Mouse (Mus musculus) midbrain, embryonic 16.5 days (tissue): Measurements from ENCODE around the gene Hesx1. TPM values are rescaled to one million over a fixed set of nuclear protein-coding genes. Genes with fewer than 3 reads are reported as not detected.

Experiments
- ATAC-seq: fragments of 200-750 bp; cut with Nextera tagmentation; 2 replicates; pipeline ENCODE4 v1.8.0; 2017; ENCODE audit warnings: moderate TSS enrichment
- H3K27ac ChIP-seq: fragments of 300-500 bp; sonication (generic); 2 replicates; pipeline ENCODE4 v1.5.1; 2014; ENCODE audit warnings: mild to moderate bottlenecking, low read length, mixed read lengths
- H3K27me3 ChIP-seq: fragments of 300-500 bp; sonication (generic); 2 replicates; pipeline ENCODE4 v1.6.1; 2014; ENCODE audit warnings: low read depth, low read length, mixed read lengths; ENCODE audit not compliant: control insufficient read depth, insufficient read depth
- H3K36me3 ChIP-seq: fragments of 300-500 bp; sonication (generic); 2 replicates; pipeline ENCODE4 v1.6.1; 2014; ENCODE audit warnings: mild to moderate bottlenecking, low read length, moderate library complexity, mixed read lengths; ENCODE audit not compliant: control insufficient read depth, insufficient read depth
- H3K4me1 ChIP-seq: fragments of 300-500 bp; sonication (generic); 2 replicates; pipeline ENCODE4 v1.6.1; 2014; ENCODE audit warnings: mild to moderate bottlenecking, low read length, mixed read lengths; ENCODE audit not compliant: control insufficient read depth, insufficient read depth
- H3K4me2 ChIP-seq: fragments of 300-500 bp; sonication (generic); 2 replicates; pipeline ENCODE4 v1.6.1; 2014; ENCODE audit warnings: mild to moderate bottlenecking, low read length, mixed read lengths
- H3K4me3 ChIP-seq: fragments of 300-500 bp; sonication (generic); 2 replicates; pipeline ENCODE4 v1.5.1; 2014; ENCODE audit warnings: low read depth, mild to moderate bottlenecking, low read length, moderate library complexity, mixed read lengths
- H3K9ac ChIP-seq: fragments of 300-500 bp; sonication (generic); 2 replicates; pipeline ENCODE4 v1.6.1; 2014; ENCODE audit warnings: low read depth, low read length, mixed read lengths
- H3K9me3 ChIP-seq: fragments of 300-500 bp; sonication (generic); replicated peaks from 2 replicates; pipeline ENCODE4 v1.6.1; 2014; ENCODE audit warnings: mild to moderate bottlenecking, low read length, mixed read lengths; ENCODE audit not compliant: control insufficient read depth, poor library complexity, severe bottlenecking
- WGBS: fragments of 180-500 bp; shearing (Covaris S2); extraction: QIAGEN DNeasy Blood & Tissue Kit; methylation state at CpG from one replicate; pipeline ENCODE4 v1.1.7; 2014; 5-methylcytosine and 5-hydroxymethylcytosine counted together
- polyA plus RNA-seq: library from polyadenylated mRNA; unstranded; fragments of >200 nt; fragmentation: Nextera tagmentation; extraction: Ambion mirVana; gene quantifications from 2 replicates; pipeline ENCODE4 v1.2.1, GENCODE M21; 2015

Hesx1 gene
- polyA plus RNA-seq, 1 experiment from 2014 or later = 0.19 TPM

DNA sequence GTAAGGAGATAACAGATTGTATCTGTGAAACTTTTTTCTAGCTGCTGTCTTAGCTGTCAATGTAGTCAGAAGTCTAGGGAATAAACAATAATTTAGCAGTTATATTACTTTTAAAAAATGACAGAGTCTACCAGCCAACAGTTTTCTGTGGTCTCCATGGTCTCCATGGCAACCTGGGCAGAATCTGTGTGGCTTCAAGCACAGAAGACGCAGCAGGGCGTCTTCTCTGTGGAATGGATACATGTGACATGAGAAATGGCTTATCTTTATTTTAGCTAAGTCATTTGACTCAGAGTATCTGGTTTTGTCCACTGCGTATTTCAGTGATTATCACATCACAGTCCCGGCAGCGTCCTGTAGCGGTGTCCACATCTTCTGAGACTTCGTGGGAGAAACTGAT is 18.0 kb upstream of the Hesx1 start:
- WGBS = 33% methylated on average over 7 of the region's 7 CpGs

DNA sequence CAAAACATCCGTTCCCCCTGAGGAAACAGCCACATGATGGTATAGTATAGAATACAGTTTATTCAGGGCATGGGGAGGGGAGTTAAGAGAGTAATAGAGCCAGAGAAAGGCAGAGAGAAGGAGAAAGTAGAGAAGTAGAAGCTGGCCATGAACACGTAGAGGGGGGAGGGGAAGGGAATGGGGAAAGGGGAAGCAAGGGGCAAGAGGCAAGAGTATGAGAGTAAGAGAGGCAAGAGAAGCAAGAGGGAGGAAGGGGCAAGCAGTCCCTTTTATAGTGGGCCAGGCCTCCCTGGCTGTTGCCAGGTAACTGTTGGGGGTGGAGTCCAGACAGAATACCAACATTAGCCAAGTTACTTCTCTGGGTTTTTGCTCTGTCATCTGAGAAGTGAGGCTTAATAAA is 16.7 kb upstream of the Hesx1 start:
- Histone ChIP-seq H3K27ac (no peak overlapping the region), H3K27me3 (no peaks in the 10 kb centered on the region), H3K9ac (no peak overlapping the region), H3K9me3 (peaks cover 7% of the 10 kb centered on the region; the same call in 1 of the 2 replicates), H3K4me2 (no peak overlapping the region), H3K36me3 (no peaks in the 10 kb centered on the region), H3K4me3 (no peak overlapping the region), H3K4me1 (peaks cover 10% of the 10 kb centered on the region)
- no peak for ATAC-seq
- 39% methylated on average over 2 of the region's 2 CpGs for WGBS

More for the DNA sequence above, 18.0 kb upstream of the Hesx1 start:
- ATAC-seq = no peak; the same call in 1 of the 2 replicates
- Histone ChIP-seq H3K4me1 (peaks cover 10% of the 10 kb centered on the region), H3K9me3 (peaks cover 3% of the 10 kb centered on the region; the same call in 1 of the 2 replicates), H3K27me3 (no peaks in the 10 kb centered on the region), H3K4me3 (no peak overlapping the region), H3K4me2 (peak overlapping the region; percentile 11; the same call in 1 of the 2 replicates), H3K36me3 (no peaks in the 10 kb centered on the region), H3K9ac (no peak overlapping the region), H3K27ac (no peak overlapping the region)

- no peak overlapping the region for H3K9ac ChIP-seq
- no peak for ATAC-seq
- H3K27ac ChIP-seq = no peak overlapping the region
- peaks cover 10% of the 10 kb centered on the region for H3K4me1 ChIP-seq
- H3K4me2 ChIP-seq = no peak overlapping the region
- H3K27me3 ChIP-seq = no peaks in the 10 kb centered on the region
- H3K36me3 ChIP-seq = no peaks in the 10 kb centered on the region
- H3K9me3 ChIP-seq = peaks cover 7% of the 10 kb centered on the region; the same call in 1 of the 2 replicates
- H3K4me3 ChIP-seq = no peak overlapping the region
- WGBS = 80% methylated on average over 3 of the region's 3 CpGs
Observed at GRCm38 (mm10) chr14:26979808-26980207, 14.4 kb upstream of the Hesx1 start.

DNA sequence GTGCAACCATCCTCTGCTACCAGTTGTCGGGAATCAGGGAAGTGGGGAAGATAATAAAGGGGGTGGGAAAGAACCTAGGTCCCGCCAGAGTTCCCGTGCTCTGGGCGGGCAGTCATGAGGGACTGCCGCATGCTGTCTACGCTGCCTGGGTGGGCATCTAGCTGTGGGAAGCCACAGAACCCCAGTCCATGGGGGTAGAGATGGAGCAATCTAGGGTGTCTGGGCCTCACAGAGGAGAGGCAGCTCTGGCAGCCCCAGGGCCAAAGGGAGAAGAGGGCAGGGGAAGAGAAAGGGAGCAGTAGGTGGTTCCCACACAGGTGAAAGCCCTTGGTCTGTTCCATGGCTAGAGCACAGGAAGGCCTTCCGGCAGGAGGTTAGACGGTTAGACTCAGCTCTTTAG is 13.2 kb upstream of the Hesx1 start:
- Histone ChIP-seq H3K4me1 (peaks cover 10% of the 10 kb centered on the region), H3K4me3 (no peak overlapping the region), H3K9ac (no peak overlapping the region), H3K4me2 (no peak overlapping the region), H3K36me3 (no peaks in the 10 kb centered on the region), H3K9me3 (peaks cover 7% of the 10 kb centered on the region; the same call in 1 of the 2 replicates), H3K27me3 (no peaks in the 10 kb centered on the region), H3K27ac (no peak overlapping the region)
- ATAC-seq = no peak
- 98% methylated on average over 8 of the region's 8 CpGs for WGBS

GRCm38 (mm10) chr14:26981494-26982149 is 12.6 kb upstream of the Hesx1 start:
- 67% methylated on average over 5 of the region's 5 CpGs for WGBS
- Histone ChIP-seq H3K9me3 (peaks cover 7% of the 10 kb centered on the region; the same call in 1 of the 2 replicates), H3K4me1 (peaks cover 6% of the 10 kb centered on the region), H3K27ac (no peak overlapping the region), H3K4me2 (no peak overlapping the region), H3K9ac (no peak overlapping the region), H3K4me3 (no peak overlapping the region), H3K27me3 (no peaks in the 10 kb centered on the region), H3K36me3 (no peaks in the 10 kb centered on the region)
- no peak for ATAC-seq

GRCm38 (mm10) chr14:26982150-26982530 is 12.1 kb upstream of the Hesx1 start:
- Histone ChIP-seq H3K36me3 (no peaks in the 10 kb centered on the region), H3K4me3 (no peak overlapping the region), H3K27me3 (no peaks in the 10 kb centered on the region), H3K4me1 (peaks cover under 1% of the 10 kb centered on the region; the same call in 1 of the 2 replicates), H3K27ac (no peak overlapping the region), H3K9ac (no peak overlapping the region), H3K9me3 (peaks cover 7% of the 10 kb centered on the region; the same call in 1 of the 2 replicates), H3K4me2 (no peak overlapping the region)
- 84% methylated on average over 5 of the region's 5 CpGs for WGBS
- ATAC-seq = no peak

DNA sequence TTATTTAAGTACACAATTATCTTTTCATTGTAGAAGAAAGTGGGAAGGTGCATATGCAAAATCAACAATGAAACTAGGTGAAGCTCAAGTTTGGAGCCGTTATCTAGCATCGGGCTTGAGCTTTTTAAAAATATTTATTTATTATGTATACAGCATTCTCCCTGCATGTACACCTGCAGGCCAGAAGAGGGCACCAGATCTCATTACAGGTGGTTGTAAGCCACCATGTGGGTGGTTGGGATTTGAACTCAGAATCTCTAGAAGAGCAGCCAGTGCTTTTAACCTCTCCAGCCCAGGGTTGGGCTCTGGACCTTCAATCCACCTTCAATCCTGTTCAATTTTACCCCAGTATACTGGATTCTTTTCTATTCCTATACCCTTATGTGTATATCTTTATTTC is 5.5 kb upstream of the Hesx1 start:
- H3K27ac ChIP-seq = no peak overlapping the region
- no peaks in the 10 kb centered on the region for H3K27me3 ChIP-seq
- no peaks in the 10 kb centered on the region; the same call in 1 of the 2 replicates for H3K9me3 ChIP-seq
- H3K4me1 ChIP-seq = no peaks in the 10 kb centered on the region
- WGBS = 83% methylated on average over 2 of the region's 2 CpGs
- H3K9ac ChIP-seq = no peak overlapping the region
- H3K4me3 ChIP-seq = no peak overlapping the region
- ATAC-seq = no peak
- no peaks in the 10 kb centered on the region for H3K36me3 ChIP-seq
- no peak overlapping the region for H3K4me2 ChIP-seq

- Histone ChIP-seq H3K36me3 (no peaks in the 10 kb centered on the region), H3K9ac (no peak overlapping the region), H3K9me3 (no peaks in the 10 kb centered on the region), H3K27me3 (no peaks in the 10 kb centered on the region), H3K4me1 (peaks cover 3% of the 10 kb centered on the region; the same call in 1 of the 2 replicates), H3K4me3 (no peak overlapping the region), H3K4me2 (no peak overlapping the region), H3K27ac (no peak overlapping the region)
- 68% methylated on average over 18 of the region's 18 CpGs for WGBS
- ATAC-seq = no peak
Observed at GRCm38 (mm10) chr14:26991622-26992021, 2.6 kb upstream of the Hesx1 start.

DNA sequence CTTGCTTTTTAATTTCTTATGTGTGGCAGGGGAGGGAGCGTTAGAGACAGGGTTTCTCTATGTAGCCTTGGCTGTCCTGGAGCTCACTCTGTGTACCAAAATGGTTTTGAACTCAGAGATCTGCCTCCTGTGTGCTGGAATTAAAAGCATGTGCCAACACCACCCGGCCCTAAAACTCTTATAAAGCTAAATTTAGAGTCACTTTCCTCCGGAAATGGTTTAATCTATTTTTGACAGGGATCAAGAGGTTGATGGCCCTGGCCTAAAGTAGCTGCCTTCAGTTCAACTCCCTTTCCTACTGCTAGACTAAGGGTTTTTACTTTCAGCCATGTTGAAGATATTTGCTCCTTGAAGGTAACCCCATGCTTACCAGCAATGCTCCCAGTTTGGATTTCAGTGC is 789 bp upstream of the Hesx1 start:
- H3K9ac ChIP-seq = no peak overlapping the region
- no peaks in the 10 kb centered on the region for H3K36me3 ChIP-seq
- H3K27ac ChIP-seq = no peak overlapping the region
- no peak overlapping the region for H3K4me3 ChIP-seq
- H3K27me3 ChIP-seq = no peaks in the 10 kb centered on the region
- no peaks in the 10 kb centered on the region for H3K9me3 ChIP-seq
- peaks cover 3% of the 10 kb centered on the region; the same call in 1 of the 2 replicates for H3K4me1 ChIP-seq
- WGBS = 76% methylated on average over 3 of the region's 3 CpGs
- no peak for ATAC-seq
- no peak overlapping the region for H3K4me2 ChIP-seq
